Mouse (Mus musculus) thymus, postnatal 14 days (tissue): Measurements from ENCODE around the gene Galnt10.
A peak's percentile ranks its signal among the peaks of the same experiment; 100 is the strongest.

Experiments
- DNase-seq: peaks from one replicate; pipeline ENCODE4 v3.0.0; 2021

Galnt10 gene

DNA sequence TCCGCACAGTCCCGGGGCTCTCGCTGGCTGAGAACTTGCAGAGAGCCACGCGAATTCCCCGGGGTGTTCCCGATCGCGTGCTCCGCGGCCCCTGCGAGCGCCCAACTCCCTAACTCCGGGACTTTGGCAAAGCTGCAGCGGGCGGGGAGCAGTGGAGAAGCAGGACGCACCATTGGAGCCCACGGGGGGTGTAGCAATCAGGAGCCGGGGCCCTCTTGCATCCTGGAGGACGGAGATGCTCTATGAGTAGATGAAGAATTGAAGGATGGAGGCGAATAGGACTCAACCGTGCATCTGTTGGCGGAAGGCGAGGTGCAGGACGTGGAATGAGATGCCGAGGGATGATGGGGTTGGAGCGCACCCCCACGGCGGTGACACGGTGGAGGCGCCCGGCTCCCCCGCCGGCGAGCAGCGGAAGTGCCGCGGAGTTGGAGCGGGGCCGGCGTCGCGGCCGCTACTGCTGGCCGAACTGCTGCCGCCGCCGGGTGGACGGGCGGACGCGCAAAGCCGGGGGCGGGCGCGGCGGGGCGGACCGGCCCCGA is at the start of gene Galnt10:
Galnt10 (plus strand) TSS at position 425 of the 542 bp plus-strand sequence.
- peak; percentile 86 for DNase-seq

- no peak for DNase-seq
Observed at GRCm38 (mm10) chr11:57595899-57596298, 49.3 kb upstream of the Galnt10 start.

DNA sequence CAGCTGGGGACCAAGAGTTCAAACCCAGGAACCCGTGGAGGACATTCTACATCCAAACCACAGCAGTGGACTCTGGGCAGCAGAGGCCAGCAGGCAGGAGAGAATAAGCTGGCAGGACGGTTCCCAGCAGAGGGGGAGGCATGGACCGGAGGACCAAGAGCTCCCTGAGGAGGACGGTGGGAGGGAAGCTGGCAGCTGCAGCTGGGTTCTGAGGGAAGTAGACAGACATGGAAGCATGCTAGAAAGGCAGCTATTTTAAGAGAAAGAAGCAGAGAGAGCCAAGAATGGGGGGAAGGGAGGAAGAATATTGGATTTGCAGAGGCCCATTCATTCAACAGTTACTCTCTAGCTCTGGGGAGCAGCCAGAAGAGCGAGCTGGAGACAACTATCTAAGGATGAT is 47.1 kb upstream of the Galnt10 start:
- no peak for DNase-seq

- no peak for DNase-seq
Observed at GRCm38 (mm10) chr11:57599304-57599703, 45.9 kb upstream of the Galnt10 start.

DNA sequence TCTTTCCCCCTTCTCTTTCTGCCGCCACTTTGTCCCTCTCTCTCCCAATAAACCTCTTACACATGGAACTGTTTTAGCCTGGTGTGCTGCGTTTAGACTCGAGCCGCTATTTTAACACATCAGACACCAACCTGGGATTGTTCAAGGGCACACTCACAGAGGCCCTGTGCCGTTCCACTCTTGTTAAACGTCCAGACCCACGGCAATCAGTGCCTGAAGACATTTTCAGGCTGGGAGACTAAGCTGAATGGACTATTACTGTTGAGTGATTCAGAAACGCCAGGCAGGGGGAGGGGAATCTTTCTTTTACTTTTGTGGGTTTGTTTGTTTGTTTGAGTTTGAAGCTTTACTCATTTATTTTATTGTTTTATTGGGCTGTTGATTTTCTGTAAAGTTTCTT is 45.1 kb upstream of the Galnt10 start:
- no peak for DNase-seq

DNA sequence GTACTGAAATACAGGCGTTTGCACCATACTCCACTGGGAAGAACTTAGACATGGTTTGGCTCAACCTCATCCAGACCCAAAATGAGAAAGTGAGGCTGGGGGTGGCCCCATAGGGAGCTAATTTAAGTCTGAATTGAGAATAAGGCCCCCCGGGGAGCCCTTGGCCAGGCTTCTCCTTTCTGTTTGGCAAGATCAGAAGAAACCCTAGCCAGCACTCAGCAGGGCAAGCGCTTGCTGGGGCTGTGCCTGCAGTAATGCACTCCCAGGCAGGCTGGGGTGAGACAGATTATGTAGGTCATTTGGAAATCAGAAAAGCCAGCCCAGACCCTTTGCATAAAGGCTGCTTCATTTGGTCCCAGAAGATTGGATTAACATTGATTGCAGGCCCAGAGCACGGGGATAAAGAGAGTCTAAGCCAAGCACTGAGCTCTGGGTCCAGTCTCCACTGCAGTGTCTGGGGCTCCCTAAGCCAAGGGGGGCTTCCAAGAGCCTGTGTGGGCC is 44.6 kb upstream of the Galnt10 start:
- DNase-seq = no peak

DNA sequence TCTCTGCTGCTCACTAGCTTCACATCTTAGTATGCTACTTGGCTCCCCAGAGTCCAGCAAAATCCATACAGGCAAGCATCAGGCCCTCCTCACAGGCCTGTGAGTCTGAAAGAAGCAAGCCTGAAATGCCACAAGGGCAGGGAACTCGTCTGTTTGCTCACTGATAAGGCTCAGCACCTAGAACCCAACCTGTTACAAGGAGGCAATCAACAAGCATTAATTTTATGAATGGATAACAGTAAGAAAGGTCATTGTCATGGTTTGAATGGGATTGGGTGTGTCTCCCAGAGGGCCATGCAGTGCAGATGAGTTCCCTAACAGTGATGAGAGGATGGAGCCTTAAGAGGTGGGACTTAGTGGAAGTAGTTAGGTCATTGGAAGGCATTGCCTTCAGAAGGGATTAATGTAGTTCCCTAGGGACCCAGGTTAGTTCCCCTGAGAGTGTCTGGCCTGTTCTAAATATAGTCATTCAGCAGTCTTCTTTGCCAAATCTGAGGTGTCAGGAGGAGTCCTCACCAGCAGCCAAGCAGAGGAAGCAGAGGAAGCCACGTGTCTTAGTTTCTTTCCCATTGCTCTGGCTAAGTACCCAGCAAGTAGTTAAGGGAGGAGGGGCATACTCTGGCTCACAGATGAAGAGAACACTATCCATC is 43.3 kb upstream of the Galnt10 start:
- DNase-seq = no peak

DNA sequence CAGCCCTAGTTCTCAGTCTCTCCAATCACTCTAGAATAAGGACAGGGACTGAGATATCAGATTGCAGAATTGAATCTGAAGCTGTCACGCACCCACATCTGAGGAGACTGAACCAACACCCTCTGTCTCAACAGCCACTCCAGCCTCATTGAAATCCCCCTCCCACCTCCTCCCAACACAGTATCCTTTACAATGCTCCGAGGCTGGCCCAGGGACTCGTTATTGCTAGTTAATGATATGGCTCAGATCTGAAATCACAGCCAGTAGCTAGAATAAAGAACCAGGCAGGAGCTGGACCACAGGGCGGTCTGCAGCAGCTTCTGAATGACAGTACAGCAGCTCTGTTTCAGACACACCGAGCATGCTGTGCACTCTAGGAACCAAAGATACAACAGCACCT is 40.2 kb upstream of the Galnt10 start:
- no peak for DNase-seq

- no peak for DNase-seq
Observed at GRCm38 (mm10) chr11:57605660-57606059, 39.6 kb upstream of the Galnt10 start.

DNA sequence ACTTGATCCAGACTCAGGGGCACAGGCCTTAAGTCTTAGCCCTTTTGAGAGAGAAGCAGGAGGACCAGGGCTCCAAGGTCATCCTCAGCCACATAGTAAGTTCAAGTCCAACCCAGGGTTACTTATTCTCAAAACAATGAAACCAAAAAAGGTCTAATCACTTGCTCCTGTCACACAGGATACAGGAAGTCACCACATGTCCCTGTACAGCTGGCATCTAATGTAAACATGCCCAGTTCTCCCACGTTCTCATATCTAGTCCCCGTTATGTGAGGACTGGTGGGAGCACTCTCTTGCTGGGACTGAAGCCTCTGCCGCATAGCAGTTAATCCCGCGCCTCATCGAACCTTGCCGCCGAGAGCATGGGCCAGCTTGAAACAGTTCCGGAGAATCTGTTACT is 30.7 kb upstream of the Galnt10 start:
- no peak for DNase-seq

DNA sequence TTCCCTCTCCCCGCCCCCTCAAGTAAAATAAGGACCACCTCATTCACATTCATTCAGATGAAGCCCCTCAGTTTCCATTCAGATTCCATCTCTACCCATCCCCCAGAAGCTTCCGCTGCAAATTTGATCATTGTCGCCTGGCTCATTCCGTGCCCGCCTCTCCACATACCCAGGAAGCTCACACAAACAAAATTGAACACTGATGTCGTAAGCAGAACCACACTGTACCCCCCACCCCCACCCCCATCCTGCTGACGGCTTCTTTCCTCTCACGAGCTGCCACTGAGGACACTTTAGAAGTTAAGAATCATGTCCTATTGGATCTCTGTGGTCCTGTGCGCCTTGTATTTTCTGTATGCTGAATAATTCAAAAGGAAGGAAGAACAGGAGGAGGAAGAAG is 30.0 kb upstream of the Galnt10 start:
- no peak for DNase-seq

- DNase-seq = no peak
Observed at GRCm38 (mm10) chr11:57615871-57616270, 29.4 kb upstream of the Galnt10 start.

DNA sequence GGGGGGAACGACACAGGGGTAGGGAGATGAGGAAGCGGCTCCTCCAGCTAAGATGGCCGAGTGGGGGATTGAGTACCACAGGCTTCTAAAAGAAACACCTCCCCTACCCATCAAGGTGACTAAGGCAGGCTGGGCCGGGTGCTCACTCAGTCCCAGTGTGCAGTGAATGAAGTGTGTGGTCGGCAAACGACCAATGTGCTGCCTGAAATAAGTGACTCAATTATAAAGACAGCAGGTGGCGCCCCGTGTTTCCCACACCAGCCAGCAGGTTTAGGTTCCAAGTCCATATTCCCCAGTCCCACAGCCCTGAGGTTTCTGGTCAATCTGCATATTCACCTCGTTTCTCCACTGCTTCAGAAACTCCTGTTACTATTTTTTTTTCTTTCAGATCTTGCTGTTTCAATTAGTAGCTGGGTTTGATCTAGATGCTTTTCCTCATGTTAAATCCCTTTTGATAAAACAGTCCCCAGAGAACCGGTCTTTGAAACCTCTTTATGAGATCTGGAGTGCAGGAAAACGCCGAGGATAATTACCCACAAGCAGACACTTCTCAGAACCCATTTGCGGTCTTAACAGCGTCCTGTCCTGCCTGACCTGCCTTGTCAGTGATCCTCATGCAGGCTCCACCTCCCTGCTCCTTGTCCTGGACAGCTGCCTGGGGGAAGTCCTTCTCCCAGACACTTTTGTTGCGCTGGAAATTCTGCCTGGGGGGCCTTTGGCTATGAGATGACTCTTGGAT is 27.5 kb upstream of the Galnt10 start:
- DNase-seq = peak; percentile 64

DNA sequence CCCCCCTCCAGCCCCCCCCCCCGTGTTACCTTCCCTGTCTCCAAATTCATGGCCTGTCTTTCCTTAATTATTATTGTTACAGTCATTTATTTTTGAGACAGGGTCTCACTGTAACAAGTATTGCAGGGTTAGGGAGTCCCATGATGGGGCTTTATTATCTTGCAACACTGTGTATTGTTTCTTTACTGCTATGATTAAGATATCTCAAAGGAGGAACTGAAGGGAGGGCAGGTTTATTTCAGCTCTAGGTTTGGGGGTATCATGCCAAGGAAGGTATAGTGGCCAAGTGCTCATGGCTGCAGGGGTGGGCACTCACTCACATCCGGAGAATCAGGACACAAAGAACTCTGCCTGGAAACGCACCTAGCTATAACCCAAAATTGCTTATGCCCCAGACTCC is 23.8 kb upstream of the Galnt10 start:
- DNase-seq = no peak

DNA sequence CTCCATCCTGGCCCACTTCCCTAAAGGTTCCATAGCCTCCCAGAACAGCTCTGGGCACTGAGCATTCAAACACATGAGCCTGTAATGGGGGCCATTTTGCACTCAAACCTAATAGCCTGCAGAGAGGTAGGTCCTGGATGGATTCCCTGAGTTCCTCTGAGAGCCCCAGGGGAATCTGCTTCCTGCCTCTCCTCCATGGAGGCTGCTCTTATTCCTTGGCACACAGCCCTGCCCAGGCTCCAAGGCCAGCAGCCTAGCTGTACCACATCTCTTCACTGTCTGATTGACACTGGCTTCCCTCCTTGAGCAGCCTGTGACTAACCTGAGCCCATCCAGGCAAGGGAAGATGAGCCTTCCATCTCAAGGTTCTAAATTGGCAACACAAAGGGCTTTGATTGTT is 23.4 kb upstream of the Galnt10 start:
- no peak for DNase-seq

- DNase-seq = no peak
Observed at GRCm38 (mm10) chr11:57624490-57624893, 20.8 kb upstream of the Galnt10 start.

- no peak for DNase-seq
Observed at GRCm38 (mm10) chr11:57625465-57625864, 19.8 kb upstream of the Galnt10 start.

DNA sequence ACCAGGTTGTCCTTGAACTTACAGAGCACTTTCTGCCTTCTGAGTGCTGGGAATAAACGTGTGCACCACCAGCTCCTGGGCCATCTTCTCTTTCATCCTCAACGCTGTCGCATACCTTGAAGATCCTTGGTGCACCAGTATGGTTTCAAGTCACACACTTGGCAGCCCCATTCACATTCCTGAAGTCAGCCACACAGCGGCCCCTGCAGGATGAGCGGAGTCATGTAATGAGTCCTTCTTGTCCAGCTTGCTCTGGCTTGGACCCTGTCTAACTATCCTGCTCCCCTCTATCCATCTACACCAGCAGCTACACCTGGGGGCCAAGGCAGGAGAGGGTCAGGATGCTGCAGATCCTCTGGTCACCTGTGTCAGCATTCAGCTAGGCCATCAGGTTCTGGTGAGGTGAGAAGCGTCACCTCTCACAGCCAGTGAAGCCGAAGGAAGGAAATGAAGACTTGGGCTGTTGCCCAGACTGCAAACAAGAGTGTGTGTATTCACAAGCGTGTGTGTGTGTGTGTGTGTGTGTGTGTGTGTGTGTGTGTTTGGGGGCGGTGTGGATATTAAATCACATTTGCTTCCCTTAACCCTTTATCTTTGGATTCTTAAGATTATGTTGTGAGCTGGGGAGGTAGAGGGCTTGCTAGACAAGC is 18.0 kb upstream of the Galnt10 start:
- peak; percentile 37 for DNase-seq

DNA sequence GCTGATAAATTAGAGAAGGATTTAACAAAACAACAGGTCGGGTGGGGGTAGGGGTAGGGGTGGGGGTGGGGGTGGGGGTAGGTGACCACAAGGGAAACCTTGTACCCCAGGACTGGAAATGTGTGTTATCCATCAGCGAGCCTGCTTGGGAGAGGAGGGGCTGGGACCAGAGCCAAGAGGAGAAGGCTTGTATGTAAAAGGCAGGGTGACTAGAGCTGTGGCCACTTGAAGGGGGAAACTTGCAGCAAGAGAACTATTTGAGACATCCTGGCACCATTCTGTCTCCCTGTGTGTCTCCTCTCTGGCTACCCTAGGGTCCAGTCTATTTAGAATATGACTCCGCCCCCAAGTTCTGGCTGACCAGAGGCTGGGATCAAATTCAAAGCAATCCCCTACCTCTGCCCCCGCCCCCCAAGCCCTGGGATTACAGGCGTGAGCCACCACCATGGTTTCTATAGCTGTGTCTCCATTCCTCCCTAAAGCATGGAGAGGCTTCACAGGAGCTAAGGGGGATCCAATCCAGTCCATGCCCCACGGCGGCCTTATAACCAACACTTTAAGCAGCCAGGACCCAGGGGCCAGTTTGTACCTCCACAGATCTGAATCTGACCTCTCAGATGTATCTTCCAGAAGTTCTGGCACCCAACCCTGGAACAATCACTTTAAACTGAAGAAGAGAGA is 13.3 kb upstream of the Galnt10 start:
- DNase-seq = no peak

- no peak for DNase-seq
Observed at GRCm38 (mm10) chr11:57633006-57633405, 12.2 kb upstream of the Galnt10 start.

GRCm38 (mm10) chr11:57633975-57634585 is 11.2 kb upstream of the Galnt10 start:
- no peak for DNase-seq

DNA sequence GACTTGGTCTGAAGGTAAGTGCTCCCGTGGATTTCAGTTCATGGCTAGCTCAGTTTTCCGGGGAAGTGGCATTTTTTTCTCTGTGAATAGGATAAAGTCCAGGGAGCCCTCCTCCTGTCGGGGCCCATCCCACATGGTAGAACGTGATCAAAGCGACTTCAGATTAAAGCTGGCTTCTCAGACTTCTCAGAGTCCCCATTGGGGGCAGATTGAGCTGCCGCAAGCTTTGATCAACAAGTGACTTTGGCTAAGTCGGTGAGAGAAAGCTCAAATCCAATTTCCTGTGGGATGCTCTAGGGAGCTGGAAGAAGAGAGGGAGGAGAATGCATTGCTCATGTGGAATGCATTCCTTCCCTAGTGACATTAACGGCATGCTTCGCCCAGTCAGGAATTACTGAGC is 10.1 kb upstream of the Galnt10 start:
- DNase-seq = no peak

DNA sequence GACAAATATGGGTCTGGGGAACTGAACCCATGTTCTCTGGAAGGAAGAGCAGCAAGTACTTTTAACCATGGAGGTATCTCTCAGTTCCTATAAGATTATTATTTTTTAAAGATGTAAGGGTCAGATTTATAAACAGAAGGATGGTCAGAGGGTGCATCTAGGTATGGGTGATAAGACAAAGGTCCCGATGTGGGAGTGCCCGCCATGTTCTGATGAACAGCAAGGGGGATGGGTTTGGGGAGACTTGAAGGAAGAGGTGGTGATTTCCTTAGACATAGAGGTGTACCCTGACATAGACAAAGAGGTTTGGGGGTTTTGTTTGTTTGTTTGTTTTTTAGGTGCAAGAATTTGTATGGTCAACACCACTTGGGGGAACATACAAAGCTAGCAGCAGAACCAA is 1.6 kb upstream of the Galnt10 start:
- DNase-seq = no peak
